Mouse (Mus musculus) neural tube, embryonic 11.5 days (tissue): Measurements from ENCODE around the gene Prkci. TPM values are rescaled to one million over a fixed set of nuclear protein-coding genes. Genes with fewer than 3 reads are reported as not detected.

ENCODE experiments used
- ATAC-seq: fragments of 200-750 bp; cut with Nextera tagmentation; 2 replicates; pipeline ENCODE4 v1.8.0; 2017; ENCODE audit warnings: moderate number of reproducible peaks, mild to moderate bottlenecking, moderate TSS enrichment, moderate library complexity; ENCODE audit not compliant: insufficient read depth, low FRiP score, low TSS enrichment
- DNase-seq: peaks from one replicate; pipeline ENCODE4 v3.0.0-alpha.2; 2015; ENCODE audit warnings: low spot score
- H3K27ac ChIP-seq: fragments of 300-500 bp; sonication (generic); 2 replicates; pipeline ENCODE4 v1.5.1; 2014; ENCODE audit warnings: low read depth, mild to moderate bottlenecking, low read length
- H3K27me3 ChIP-seq: fragments of 300-500 bp; sonication (generic); 2 replicates; pipeline ENCODE4 v1.6.1; 2014; ENCODE audit warnings: mild to moderate bottlenecking, low read length, mixed read lengths; ENCODE audit not compliant: control insufficient read depth, insufficient read depth
- H3K36me3 ChIP-seq: fragments of 300-500 bp; sonication (generic); 2 replicates; pipeline ENCODE4 v1.6.1; 2014; ENCODE audit warnings: mild to moderate bottlenecking, low read length, moderate library complexity, mixed read lengths; ENCODE audit not compliant: control insufficient read depth, insufficient read depth
- H3K4me1 ChIP-seq: fragments of 300-500 bp; sonication (generic); 2 replicates; pipeline ENCODE4 v1.6.1; 2014; ENCODE audit warnings: low read length, mixed read lengths; ENCODE audit not compliant: control insufficient read depth, insufficient read depth
- H3K4me2 ChIP-seq: fragments of 300-500 bp; sonication (generic); 2 replicates; pipeline ENCODE4 v1.6.1; 2014; ENCODE audit warnings: low read depth, mild to moderate bottlenecking, moderate library complexity
- H3K4me3 ChIP-seq: fragments of 300-500 bp; sonication (generic); 2 replicates; pipeline ENCODE4 v1.5.1; 2014; ENCODE audit warnings: low read depth, low read length
- H3K9ac ChIP-seq: fragments of 300-500 bp; sonication (generic); 2 replicates; pipeline ENCODE4 v1.6.1; 2014; ENCODE audit warnings: mild to moderate bottlenecking, low read length
- H3K9me3 ChIP-seq: fragments of 300-500 bp; sonication (generic); 2 replicates; pipeline ENCODE4 v1.6.1; 2016; ENCODE audit warnings: low read length; ENCODE audit not compliant: control insufficient read depth
- WGBS: fragments of 180-500 bp; shearing (Covaris S2); extraction: QIAGEN DNeasy Blood & Tissue Kit; methylation state at CpG from one replicate; pipeline ENCODE4 v1.1.7; 2014; 5-methylcytosine and 5-hydroxymethylcytosine counted together
- polyA plus RNA-seq: library from polyadenylated mRNA; unstranded; fragments of >200 nt; fragmentation: Nextera tagmentation; extraction: Ambion mirVana; gene quantifications from 2 replicates; pipeline ENCODE4 v1.2.1, GENCODE M21; 2014

Prkci gene
- polyA plus RNA-seq, 1 experiment from 2014 or later, result 47.8 TPM

- H3K4me1 ChIP-seq, result no peaks in the 10 kb centered on the region
- no peaks in the 10 kb centered on the region for H3K27me3 ChIP-seq
- DNase-seq (no peak), ATAC-seq (no peak)
- H3K4me2 ChIP-seq, result no peak overlapping the region
- H3K9me3 ChIP-seq, result no peaks in the 10 kb centered on the region
- no peak overlapping the region for H3K4me3 ChIP-seq
- no peak overlapping the region for H3K27ac ChIP-seq
- no peaks in the 10 kb centered on the region for H3K36me3 ChIP-seq
- WGBS, result 74% methylated on average over 20 of the region's 20 CpGs
- H3K9ac ChIP-seq, result no peak overlapping the region
These were observed 65.7 kb downstream of the Prkci start for GRCm38 (mm10) chr3:31061103-31061785.

- Histone ChIP-seq H3K9ac (no peak overlapping the region), H3K36me3 (no peaks in the 10 kb centered on the region), H3K4me2 (no peak overlapping the region), H3K27me3 (no peaks in the 10 kb centered on the region), H3K4me3 (no peak overlapping the region), H3K9me3 (no peaks in the 10 kb centered on the region), H3K4me1 (no peaks in the 10 kb centered on the region), H3K27ac (no peak overlapping the region)
- ATAC-seq (no peak), DNase-seq (no peak)
- WGBS, result 86% methylated on average over 4 of the region's 4 CpGs
These were observed 66.2 kb downstream of the Prkci start for GRCm38 (mm10) chr3:31061786-31062120.

GRCm38 (mm10) chr3:31062325-31062724 is 66.8 kb downstream of the Prkci start:
- Histone ChIP-seq H3K9me3 (no peaks in the 10 kb centered on the region), H3K4me3 (no peak overlapping the region), H3K27me3 (no peaks in the 10 kb centered on the region), H3K36me3 (no peaks in the 10 kb centered on the region), H3K27ac (no peak overlapping the region), H3K9ac (no peak overlapping the region), H3K4me2 (no peak overlapping the region), H3K4me1 (no peaks in the 10 kb centered on the region)
- DNase-seq, result no peak
- ATAC-seq, result no peak
- 88% methylated on average over 7 of the region's 7 CpGs for WGBS

- Histone ChIP-seq H3K9ac (no peak overlapping the region), H3K4me3 (no peak overlapping the region), H3K36me3 (no peaks in the 10 kb centered on the region), H3K4me2 (no peak overlapping the region), H3K4me1 (no peaks in the 10 kb centered on the region), H3K9me3 (no peaks in the 10 kb centered on the region), H3K27me3 (no peaks in the 10 kb centered on the region), H3K27ac (no peak overlapping the region)
- DNase-seq (no peak), ATAC-seq (no peak)
- 88% methylated on average over 7 of the region's 7 CpGs for WGBS
These were observed 72.9 kb downstream of the Prkci start for GRCm38 (mm10) chr3:31068482-31068881.

GRCm38 (mm10) chr3:31071804-31072203 is 76.3 kb downstream of the Prkci start:
- no peak overlapping the region for H3K9ac ChIP-seq
- H3K36me3 ChIP-seq, result no peaks in the 10 kb centered on the region
- ATAC-seq, result no peak
- 93% methylated on average over 14 of the region's 14 CpGs for WGBS
- H3K4me3 ChIP-seq, result no peak overlapping the region
- no peak for DNase-seq
- no peaks in the 10 kb centered on the region for H3K9me3 ChIP-seq
- no peaks in the 10 kb centered on the region for H3K4me1 ChIP-seq
- no peak overlapping the region for H3K4me2 ChIP-seq
- H3K27ac ChIP-seq, result no peak overlapping the region
- no peaks in the 10 kb centered on the region for H3K27me3 ChIP-seq

GRCm38 (mm10) chr3:31075808-31076207 is 80.3 kb downstream of the Prkci start:
- Histone ChIP-seq H3K27ac (no peak overlapping the region), H3K4me2 (no peak overlapping the region), H3K4me3 (no peak overlapping the region), H3K36me3 (no peaks in the 10 kb centered on the region), H3K4me1 (no peaks in the 10 kb centered on the region), H3K27me3 (no peaks in the 10 kb centered on the region), H3K9me3 (no peaks in the 10 kb centered on the region), H3K9ac (no peak overlapping the region)
- no peak for DNase-seq
- 81% methylated on average over 11 of the region's 11 CpGs for WGBS
- no peak for ATAC-seq

- no peaks in the 10 kb centered on the region for H3K4me1 ChIP-seq
- no peaks in the 10 kb centered on the region for H3K9me3 ChIP-seq
- H3K9ac ChIP-seq, result no peak overlapping the region
- no peaks in the 10 kb centered on the region for H3K27me3 ChIP-seq
- 87% methylated on average over 6 of the region's 6 CpGs for WGBS
- no peak overlapping the region for H3K4me3 ChIP-seq
- ATAC-seq, result no peak
- H3K36me3 ChIP-seq, result no peaks in the 10 kb centered on the region
- no peak for DNase-seq
- H3K27ac ChIP-seq, result no peak overlapping the region
- H3K4me2 ChIP-seq, result no peak overlapping the region
These were observed 81.6 kb downstream of the Prkci start for GRCm38 (mm10) chr3:31077068-31077703.

- no peak for DNase-seq
- no peak overlapping the region for H3K4me3 ChIP-seq
- no peaks in the 10 kb centered on the region for H3K36me3 ChIP-seq
- ATAC-seq, result no peak
- WGBS, result 82% methylated on average over 10 of the region's 10 CpGs
- no peaks in the 10 kb centered on the region for H3K27me3 ChIP-seq
- H3K9me3 ChIP-seq, result no peaks in the 10 kb centered on the region
- H3K4me1 ChIP-seq, result no peaks in the 10 kb centered on the region
- no peak overlapping the region for H3K9ac ChIP-seq
- no peak overlapping the region for H3K27ac ChIP-seq
- H3K4me2 ChIP-seq, result no peak overlapping the region
These were observed 83.9 kb downstream of the Prkci start for GRCm38 (mm10) chr3:31079450-31079849.

GRCm38 (mm10) chr3:31080791-31081502 is 85.4 kb downstream of the Prkci start:
- H3K4me2 ChIP-seq, result no peak overlapping the region
- H3K9ac ChIP-seq, result no peak overlapping the region
- H3K4me3 ChIP-seq, result no peak overlapping the region
- WGBS, result 85% methylated on average over 10 of the region's 10 CpGs
- no peak overlapping the region for H3K27ac ChIP-seq
- DNase-seq (no peak), ATAC-seq (no peak)
- no peaks in the 10 kb centered on the region for H3K4me1 ChIP-seq
- H3K27me3 ChIP-seq, result no peaks in the 10 kb centered on the region
- H3K36me3 ChIP-seq, result no peaks in the 10 kb centered on the region
- H3K9me3 ChIP-seq, result no peaks in the 10 kb centered on the region
